Mouse (Mus musculus): ENCODE data around the gene Car8. TPM values are rescaled to one million over a fixed set of nuclear protein-coding genes. Genes with fewer than 3 reads are reported as not detected.

The Car8 gene
- 1 to 10 TPM; 6.1 TPM for total RNA-seq (2021)
- long read RNA-seq, experiment 1, transcript Car8-201 (9 exons, 3,853 nt), result major isoform, 9 of 9 reads
- long read RNA-seq, experiment 1, partial matches to known transcripts, result 0 of 9 reads
- long read RNA-seq, experiment 1, other reads (novel, unspliced or antisense), result 0 of 9 reads
- long read RNA-seq, experiment 2, transcript Car8-201 (9 exons, 3,853 nt), result major isoform, 5 of 8 reads
- long read RNA-seq, experiment 2, partial matches to known transcripts, result 0 of 8 reads
- long read RNA-seq, experiment 2, other reads (novel, unspliced or antisense), result 3 of 8 reads

DNA sequence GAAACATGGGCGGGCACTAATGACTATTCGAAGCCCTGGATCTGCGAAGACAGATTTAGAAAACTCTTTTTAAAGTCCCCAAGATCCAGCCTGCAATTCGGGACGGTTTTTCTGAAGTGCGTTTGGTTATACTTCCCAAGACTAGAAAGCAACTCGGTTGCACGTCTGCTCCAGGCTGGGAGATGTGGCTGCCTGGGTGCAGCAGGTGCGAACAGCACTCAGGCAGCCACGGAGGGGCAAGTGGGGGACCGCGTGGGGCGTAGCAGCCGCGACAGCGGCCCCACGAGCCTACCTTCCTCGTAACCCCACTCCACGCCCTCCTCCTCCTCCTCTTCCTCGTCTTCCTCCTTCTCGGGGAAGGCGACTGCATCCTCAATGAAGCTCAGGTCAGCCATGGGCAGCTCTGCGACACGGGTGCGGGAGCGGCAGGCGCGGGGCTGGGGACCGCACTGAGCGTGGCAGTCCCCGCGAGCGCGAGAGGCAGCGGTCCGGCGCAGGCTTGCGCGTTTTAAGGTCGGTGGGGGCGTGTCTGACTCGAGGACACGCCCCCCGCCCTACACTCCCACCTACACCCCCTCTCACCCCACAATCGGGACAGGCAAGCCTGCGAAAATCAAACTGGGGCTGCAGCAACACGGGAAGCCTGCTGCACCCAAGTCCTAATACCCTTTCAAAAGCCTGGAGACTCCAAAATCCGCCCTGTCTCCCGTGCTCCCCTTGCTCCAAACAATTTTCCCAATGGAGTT is at the start of gene Car8:
Gene Car8 (minus strand): TSS at position 482 of the 746 bp plus-strand sequence.
- peak; percentile 8 to 15 for DNase-seq (ENCODE audit: low spot score in 2 of 2)

DNA sequence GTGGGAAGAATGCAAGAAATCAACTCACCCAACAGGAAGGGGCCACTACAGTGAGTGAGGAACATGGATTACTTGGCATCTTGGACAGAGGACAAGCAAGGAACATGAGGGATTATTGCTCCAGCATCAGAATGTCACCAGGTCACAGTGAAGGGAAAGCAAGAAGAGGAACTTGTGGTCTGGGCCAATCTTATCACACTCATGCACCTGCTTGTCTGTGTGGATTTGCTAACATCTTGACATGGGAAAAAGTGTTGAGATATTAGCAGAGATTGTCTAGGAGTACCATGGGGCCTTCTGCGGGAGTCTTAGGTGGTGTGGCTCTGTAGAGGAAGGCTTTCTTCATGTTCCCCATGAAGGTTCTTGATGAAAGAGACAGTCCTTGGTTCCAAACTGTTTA is 46.1 kb upstream of the Car8 start:
- no peak for DNase-seq (ENCODE audit: low spot score in 2 of 2)

DNA sequence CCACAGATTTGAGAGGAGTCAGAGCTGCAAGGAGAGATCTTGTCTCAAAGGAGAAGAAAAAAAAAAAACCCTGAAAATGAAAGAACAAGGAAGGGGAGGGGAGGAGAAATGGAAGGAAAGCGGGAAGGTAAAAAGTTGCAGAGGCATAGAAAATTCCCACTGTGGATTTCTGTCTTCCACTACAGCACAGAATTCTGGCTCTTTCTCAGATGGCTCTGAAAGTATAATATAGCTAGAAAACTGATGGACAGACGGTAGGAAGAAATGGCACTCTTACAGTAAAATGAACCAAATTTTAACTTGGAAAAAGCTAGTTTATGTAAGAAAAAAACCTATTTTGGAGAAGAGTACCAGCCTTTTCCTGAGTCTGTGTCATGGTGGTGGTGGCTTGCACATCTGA is 39.3 kb upstream of the Car8 start:
- no peak for DNase-seq (ENCODE audit: low spot score in 2 of 2)

DNA sequence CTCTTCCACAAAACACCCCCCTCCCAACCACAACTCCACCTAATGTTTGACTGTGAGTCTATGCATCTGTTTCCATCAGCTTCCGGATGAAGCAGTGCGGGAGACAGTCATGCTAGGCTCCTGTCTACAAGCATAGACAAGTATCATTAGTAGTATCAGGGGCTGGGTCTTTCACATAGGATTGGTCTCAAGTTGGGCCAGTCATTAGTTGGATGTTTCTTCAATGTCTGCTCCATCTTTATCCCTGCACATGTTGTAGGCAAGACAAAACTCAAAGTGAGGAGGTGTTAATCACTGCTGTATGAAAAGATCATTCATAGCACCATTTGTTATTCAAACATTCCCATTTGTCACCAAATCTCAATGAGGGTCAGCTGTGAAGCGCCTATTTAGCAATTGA is 11.0 kb upstream of the Car8 start:
- DNase-seq (ENCODE audit: low spot score in 2 of 2), result no peak

DNA sequence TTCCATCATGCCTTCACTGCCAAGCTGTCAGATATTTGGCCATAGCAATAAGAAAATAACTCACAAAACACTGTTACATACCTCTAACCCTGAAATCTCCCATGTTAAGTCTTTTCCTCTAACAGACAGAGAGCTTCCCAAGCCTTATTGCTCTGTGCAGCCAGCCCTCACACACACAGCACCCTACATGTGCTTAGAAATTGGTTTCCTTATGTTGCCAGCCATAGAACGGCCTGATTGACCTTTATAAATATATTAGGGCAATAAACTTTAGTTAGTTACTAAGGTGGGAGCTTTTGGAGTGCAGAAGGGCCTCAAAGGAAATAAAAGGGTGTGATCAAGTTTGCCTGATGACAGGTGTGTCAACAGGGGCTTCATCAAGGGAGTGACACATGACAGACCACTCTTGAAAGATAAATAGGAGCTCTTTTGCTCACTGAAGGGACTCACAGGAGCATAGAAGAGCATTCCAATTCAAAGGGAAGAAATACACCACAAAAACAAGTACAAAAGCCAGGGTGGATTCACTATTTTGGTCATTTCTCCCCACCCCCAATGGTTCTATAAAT is 6.7 kb upstream of the Car8 start:
- no peak for DNase-seq (ENCODE audit: low spot score in 2 of 2)

DNA sequence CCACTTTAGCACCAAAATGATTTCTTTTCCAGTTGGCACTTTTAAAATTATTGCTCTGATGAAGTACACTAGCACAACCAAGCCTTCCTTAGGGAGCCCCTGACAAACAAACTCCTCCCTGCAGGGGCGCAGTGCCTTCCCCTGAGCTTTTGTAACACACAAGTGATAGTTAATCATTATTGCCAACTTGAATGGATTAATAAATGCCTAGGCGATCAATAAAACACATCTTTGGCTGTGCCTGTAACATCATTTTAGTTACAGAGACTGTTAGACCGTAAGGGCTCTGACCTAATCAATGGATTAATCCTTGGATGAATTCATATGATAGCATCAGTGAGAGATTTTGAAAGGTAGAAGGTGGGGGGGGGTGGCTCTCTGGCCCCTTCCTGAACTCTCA is 6.2 kb upstream of the Car8 start:
- no peak for DNase-seq (ENCODE audit: low spot score in 2 of 2)

DNA sequence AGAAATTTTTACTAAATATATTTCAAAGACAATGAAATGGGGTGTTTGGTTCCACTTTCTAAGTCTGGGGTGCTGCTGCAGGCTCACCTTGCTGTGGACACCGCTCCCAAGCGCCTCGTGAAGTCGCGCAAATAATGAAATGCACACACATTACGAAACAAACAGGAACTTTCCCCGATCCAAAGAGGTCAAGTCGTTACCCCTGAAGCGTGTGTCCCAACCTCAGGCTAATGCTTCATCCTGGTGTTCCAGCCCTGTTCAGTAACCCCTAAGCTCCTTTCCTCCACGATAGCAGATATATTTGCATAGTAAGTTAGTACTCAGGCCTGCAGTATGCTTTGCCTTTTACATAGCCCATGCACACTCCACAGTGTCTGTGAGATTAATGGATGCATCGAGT is 858 bp upstream of the Car8 start:
- no peak for DNase-seq (ENCODE audit: low spot score in 2 of 2)

DNA sequence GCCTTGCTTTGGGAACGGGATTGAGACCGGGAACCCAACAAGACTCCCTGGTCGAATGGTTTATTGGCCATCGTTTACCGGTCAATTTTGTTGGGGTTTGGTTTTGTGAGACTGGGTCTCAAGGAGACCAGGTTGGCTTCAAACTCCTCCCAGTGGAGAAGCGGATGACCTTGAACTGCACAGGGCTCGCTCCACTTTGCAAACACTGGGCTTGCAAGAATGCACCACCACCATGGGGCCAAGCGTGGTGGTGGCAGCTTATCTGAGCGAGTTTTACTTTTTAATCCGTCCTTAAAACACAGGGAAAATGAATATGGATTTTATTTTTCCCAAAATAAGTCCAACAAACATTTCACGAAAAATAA is 447 bp upstream of the Car8 start:
- DNase-seq (ENCODE audit: low spot score in 2 of 2), result no peak

DNA sequence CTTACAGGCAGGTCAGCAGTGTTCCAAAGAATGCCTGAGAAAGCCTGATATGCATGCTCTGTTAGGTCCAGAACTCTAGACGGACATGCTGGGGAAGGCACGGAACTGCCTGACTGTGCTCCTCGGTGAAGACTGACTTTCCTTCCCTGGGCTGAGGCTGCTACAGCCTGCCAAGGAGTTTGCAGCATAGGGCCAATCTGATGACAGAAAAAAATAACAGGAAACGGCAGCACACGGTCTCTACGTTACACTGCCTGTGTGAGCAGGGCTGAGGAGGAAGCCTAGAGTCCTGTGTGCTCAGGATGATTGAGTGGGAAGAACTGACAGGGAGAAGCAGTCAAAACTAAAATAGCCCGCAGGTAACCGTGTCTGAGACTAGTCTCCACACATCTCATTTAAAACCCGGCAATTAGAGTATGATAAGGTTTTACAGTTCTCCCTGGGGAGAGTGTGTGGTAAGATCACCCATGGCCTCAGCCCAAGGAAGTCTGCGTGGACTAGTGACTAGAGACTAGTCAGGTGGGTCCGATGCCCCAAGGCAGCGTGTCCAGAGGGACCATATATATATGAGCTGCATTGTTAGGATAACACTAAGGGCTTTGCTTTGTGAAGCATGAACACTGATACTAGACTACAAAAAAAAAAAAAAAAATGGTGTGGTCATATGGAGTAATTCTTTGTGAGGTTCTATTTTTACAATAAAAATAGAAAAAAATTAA is 6.3 kb downstream of the Car8 start:
- no peak for DNase-seq (ENCODE audit: low spot score in 2 of 2)

DNA sequence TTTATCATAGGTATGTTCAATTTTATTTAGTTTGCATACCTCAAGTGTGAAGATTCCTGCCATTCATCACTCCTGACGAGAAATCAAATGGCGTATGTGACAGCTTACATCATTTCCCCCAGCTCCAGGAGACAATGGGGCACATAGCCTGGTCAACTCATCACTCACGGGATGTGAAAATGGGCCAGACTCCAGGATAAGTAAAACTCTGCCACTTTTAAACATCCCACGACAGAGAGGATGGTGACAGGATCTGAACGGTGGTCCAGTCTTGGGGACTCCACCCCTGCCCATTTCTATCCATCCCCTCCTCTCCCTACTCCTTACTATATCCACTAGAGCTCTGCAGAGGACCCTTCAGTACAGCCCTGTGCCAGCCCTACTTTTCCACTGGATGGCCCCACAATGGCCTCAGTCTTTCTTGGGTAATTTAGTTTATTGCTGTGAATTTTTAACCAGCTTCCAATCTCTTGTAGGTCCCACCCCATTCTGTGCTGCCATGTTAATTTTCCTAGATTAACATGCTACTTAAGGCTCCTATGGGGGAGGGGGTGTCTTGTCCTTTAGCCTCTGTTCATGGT is 7.5 kb downstream of the Car8 start:
- DNase-seq (ENCODE audit: low spot score in 2 of 2), result no peak

DNA sequence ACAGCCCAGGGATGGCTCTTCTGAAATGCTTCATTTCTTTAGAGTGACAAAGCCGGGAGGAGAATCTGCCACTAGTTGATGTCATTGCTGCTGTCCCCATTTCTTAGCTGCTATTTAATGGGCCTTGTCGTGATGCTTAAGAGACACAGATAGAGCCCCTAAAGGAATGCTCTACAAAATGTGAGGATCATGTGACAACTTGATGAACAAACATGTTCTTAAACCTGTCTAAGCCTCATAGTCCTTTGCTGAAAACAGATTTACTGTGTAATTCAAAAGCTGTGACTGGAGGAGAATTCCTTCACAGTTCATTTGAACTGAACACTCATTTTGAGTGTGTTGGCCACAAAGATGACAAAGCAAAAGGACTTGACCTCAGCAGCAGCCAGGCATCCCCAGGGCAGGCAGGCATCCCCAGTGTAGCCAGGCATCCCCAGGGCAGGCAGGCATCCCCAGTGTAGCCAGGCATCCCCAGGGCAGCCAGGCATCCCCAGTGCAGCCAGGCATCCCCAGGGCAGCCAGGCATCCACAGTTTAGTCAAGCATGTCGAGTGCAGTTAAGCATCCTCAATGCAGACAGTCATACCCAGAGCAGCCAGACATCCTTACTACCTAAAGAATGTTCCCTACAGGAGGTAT is 9.1 kb downstream of the Car8 start:
- no peak for DNase-seq (ENCODE audit: low spot score in 2 of 2)

DNA sequence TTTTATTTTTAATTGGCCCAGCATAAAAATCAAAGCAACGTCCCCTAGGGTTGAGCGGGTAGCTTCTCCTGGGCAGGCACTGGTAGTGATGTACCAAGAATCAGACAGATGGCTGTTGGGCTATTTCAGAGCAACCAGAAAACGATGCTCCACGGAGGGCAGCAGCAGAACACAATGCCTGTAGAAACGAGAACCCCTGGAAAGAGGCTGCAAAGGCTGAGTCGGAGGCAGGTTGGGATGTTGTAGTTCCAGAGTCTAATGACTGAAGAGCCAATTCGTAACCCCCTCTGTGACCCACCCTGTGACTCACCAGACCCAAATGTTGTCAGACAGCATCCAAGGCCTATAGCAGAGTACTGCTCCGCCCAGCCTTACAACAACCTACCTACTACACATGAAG is 19.9 kb downstream of the Car8 start:
- DNase-seq (ENCODE audit: low spot score in 2 of 2), result no peak

DNA sequence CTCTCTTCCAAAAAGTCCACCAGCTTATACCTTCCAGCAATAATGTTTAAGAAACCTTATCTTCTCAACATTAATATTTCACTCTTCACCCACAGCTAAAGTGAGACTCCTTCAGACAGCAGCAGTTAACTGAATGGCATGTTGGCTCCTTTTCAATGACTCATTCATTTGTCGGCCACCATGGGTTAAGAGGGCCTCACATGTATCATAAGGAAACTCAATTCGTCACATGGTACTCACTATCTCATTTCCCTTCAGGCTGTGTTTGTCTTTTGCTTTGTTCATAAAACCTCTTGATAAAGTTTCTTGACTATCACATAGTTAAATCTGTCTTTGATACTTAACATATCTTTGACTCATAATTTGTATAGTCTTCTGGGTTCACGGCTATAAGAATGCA is 20.8 kb downstream of the Car8 start:
- DNase-seq (ENCODE audit: low spot score in 2 of 2), result no peak

DNA sequence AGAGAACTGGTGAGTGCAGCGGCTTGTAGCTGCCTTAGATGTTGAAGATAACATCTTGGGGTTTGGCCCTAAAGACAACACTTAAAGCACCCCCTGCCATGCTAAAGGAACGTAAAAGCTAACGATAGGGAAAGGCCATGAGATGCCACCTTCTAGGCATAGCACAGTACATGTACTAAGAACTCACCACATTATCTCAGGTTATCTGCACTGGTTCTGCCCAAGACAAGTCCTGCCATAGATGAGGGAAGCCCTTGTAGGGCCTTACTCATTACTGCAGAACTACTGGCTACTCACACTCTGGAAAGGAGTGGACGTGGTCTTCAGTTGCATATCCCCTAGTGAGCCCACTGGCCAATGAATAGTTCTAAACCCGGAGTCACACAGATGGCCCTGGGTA is 21.6 kb downstream of the Car8 start:
- DNase-seq (ENCODE audit: low spot score in 2 of 2), result no peak

DNA sequence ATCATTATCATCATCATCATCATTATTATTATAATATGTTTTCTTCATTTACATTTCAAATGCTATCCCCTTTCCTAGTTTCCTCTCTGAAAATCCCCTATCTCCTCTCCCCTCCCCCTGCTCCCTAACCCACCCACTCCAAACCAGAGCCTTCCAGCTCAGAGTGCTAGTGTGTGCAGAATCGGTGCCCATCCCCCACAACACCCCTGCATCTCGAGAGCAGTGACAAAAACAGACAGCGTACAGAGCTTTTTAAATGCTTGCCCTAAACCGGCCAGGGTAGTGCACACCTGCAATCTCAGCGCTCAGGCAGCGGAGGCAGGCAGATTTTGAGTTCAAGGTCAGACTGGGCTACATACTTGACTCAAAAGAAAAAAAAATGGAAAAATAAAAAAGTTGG is 22.3 kb downstream of the Car8 start:
- no peak for DNase-seq (ENCODE audit: low spot score in 2 of 2)

DNA sequence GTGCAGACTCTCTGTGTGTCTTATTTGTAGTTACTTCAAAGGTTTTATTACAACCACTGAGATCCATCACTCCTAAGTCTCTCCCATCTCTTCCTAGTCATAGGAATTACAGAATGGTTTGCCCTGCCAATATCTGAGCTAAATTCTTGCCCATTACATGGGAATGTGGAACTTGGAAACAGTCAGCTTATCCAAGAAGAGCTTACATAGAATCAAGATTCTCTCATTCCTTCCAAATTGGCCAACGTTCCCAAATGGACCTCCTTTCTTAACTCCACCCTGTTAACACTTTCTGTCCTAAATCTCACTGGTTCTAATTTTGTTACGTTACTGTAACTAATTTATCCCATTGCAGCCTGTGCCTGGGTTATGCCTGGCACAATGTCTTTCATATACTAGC is 25.2 kb downstream of the Car8 start:
- DNase-seq (ENCODE audit: low spot score in 2 of 2), result no peak

DNA sequence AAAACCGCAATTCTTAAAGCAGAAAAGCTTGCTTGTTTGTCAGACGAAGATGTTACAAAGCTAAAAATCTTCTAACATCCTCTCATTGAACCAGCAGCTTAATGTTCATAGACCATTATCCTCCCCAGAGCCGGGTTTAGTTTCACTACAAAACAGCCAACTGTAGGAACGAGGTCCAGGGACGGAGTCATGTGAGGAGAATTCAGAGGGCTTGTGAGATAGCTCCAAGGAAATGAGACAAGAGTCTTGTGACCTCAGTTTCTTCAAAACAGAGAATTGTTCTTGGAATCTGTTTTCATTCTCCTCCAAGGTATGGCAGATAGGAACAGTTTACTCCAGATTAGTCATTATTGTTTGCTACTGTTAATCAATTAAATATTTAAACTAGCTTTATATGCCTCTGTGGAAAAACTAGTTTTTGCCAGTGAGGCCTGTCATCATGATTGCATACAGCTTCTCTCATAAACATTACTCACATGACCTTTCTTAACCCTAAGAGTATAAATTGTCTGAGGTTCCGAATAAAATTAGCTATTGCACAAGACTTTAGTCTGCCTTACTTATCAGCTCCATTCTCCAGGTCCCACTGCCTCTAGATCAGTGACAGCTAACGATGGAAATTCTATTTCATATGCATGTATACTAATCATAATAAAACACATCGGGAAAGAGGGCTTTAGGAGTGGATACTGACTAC is 25.8 kb downstream of the Car8 start:
- DNase-seq (ENCODE audit: low spot score in 2 of 2), result no peak

DNA sequence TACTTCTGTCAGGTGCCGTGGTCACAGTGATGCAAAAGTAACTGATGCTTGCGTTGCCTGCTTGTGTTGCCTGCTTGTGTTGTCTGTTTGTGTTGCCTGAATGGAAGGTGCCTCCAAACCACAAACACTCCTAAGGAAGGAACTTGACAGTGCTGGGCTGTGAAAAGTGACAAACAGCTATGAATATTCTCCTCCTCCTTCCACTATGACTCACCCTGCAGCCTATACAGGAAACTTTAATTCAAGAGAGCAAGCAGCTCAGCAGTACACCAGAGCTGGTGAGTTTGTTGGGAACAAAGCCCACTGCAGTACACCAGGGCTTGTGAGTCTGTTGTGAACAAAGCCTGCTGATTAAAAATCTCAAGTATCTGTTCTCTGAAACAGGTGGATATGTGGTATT is 28.4 kb downstream of the Car8 start:
- DNase-seq (ENCODE audit: low spot score in 2 of 2), result no peak

DNA sequence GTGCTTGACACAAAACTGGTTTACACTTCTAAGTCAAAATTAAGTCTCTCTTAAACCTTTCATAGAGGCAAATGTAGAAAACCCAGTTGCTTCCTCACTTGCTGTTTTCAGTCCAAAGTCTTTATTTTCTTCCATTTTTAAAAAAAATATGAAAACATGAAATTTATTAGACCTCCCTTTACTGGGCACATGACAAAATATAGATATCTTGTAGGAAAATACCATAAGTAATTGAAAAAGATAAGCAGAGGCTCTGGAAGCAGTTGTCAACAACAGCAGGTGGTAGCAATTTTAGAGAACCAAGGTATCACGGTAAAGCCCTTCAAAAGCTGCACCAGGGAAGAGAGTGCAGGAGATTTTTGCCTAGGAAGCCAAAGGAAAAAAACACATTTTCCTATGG is 30.9 kb downstream of the Car8 start:
- no peak for DNase-seq (ENCODE audit: low spot score in 2 of 2)

DNA sequence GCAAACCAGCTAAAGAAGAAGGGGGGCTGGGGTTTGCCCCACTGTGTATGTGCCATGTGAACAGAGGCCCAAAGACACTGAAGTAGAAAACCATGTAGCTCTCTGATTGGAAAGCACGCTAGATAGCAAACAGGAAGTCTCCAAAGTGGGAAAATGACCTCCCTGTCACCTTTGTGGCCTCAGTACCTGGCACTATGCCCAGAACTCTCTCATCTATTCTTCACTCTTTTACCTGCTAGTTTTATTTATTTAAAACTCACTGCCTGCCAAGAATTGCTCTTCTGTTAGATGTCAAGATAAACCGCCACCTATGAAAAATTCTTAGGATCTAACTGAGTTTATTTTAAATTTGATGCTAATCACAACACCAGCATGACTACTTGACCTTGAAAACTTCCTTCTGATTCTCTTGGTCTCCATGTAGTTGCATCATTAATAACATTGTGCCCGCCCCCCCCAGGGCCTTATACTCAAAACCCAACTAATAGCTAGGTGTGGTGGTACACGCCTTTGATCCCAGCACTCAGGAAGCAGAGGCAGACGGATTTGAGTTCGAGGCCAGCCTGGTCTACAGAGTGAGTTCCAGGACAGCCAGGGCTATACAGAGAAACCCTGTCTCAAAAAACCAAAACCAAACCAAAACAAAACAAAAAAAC is 31.8 kb downstream of the Car8 start:
- no peak for DNase-seq (ENCODE audit: low spot score in 2 of 2)

Measured in layer of hippocampus, postnatal 14 days (tissue).